Mouse (Mus musculus) bone marrow, adult 2 months (tissue): ENCODE results near the gene Rarres1. TPM values are rescaled to one million over a fixed set of nuclear protein-coding genes. Genes with fewer than 3 reads are reported as not detected.

Source experiments
- H3K27ac ChIP-seq: fragments of 200-500 bp; 2 replicates; pipeline ENCODE4 v1.5.1; 2012; ENCODE audit warnings: low read depth, mild to moderate bottlenecking, control low read depth, inconsistent platforms, low read length; ENCODE audit not compliant: control insufficient read depth, poor library complexity, insufficient read depth
- H3K4me1 ChIP-seq: fragments of 200-500 bp; 2 replicates; pipeline ENCODE4 v1.6.1; 2011; ENCODE audit warnings: low read length; ENCODE audit not compliant: control insufficient read depth, insufficient read depth
- H3K4me3 ChIP-seq: fragments of 200-500 bp; replicated peaks from 2 replicates; pipeline ENCODE3; 2011; ENCODE audit warnings: mild to moderate bottlenecking, low read depth, low read length, control low read depth; ENCODE audit not compliant: control insufficient read depth
- CTCF ChIP-seq: fragments of 200-500 bp; IDR thresholded peaks from 2 replicates; pipeline ENCODE4 v1.5.1; 2011; ENCODE audit warnings: low read length, control low read depth; ENCODE audit not compliant: control insufficient read depth, insufficient read depth
- POLR2A ChIP-seq: fragments of 200-500 bp; IDR thresholded peaks from 2 replicates; pipeline ENCODE4 v1.6.1; 2011; ENCODE audit warnings: low read depth, mild to moderate bottlenecking, control low read depth, low read length, borderline replicate concordance; ENCODE audit not compliant: control insufficient read depth
- WGBS: fragments of 180-500 bp; shearing (Covaris S2); methylation state at CpG from one replicate; pipeline ENCODE4 v1.1.7; 2018; 5-methylcytosine and 5-hydroxymethylcytosine counted together
- polyA plus RNA-seq: library from polyadenylated mRNA; stranded (reverse); fragments of >200 nt; gene quantifications from 2 replicates; pipeline ENCODE4 v1.2.4, GENCODE M21; 2011; ENCODE audit warnings: low replicate concordance; ENCODE audit not compliant: missing spikeins, insufficient read depth, insufficient read length

Rarres1 gene
- polyA plus RNA-seq, 1 experiment, result not detected

GRCm38 (mm10) chr3:67482400-67482799 is 32.9 kb downstream of the Rarres1 start:
- no peak for TF ChIP-seq CTCF
- TF ChIP-seq POLR2A, result no peak
- H3K27ac ChIP-seq, result no peak overlapping the region
- 86% methylated on average over 10 of the region's 10 CpGs for WGBS
- no peak overlapping the region for H3K4me3 ChIP-seq
- no peaks in the 10 kb centered on the region for H3K4me1 ChIP-seq

GRCm38 (mm10) chr3:67479806-67480205 is 35.5 kb downstream of the Rarres1 start:
- H3K4me1 ChIP-seq, result no peaks in the 10 kb centered on the region
- TF ChIP-seq CTCF, result no peak
- TF ChIP-seq POLR2A, result no peak
- WGBS, result 91% methylated on average over 11 of the region's 11 CpGs
- H3K4me3 ChIP-seq, result no peak overlapping the region
- H3K27ac ChIP-seq, result no peak overlapping the region

DNA sequence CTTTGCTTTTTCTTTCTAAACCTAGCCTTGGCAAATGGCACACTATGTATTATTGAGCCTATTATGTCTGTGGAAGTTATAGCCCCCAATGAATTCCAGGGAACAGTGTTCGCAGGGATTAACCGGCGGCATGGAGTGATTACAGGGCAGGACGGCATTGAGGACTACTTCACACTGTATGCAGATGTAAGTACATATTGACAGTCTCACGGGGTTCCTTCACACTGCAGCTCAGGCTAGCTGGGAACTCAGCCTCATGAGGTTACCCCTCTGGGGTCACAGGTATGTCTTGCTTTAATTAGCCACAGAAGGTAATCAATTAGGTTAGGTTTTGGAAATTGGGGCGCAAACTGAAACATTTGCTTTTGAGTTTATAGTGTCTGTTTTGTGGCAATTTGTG is 41.9 kb downstream of the Rarres1 start:
- TF ChIP-seq POLR2A (no peak), CTCF (no peak)
- 93% methylated on average over 6 of the region's 6 CpGs for WGBS
- Histone ChIP-seq H3K4me1 (no peaks in the 10 kb centered on the region; the same call in none of the 2 replicates), H3K27ac (no peak overlapping the region), H3K4me3 (no peak overlapping the region)

DNA sequence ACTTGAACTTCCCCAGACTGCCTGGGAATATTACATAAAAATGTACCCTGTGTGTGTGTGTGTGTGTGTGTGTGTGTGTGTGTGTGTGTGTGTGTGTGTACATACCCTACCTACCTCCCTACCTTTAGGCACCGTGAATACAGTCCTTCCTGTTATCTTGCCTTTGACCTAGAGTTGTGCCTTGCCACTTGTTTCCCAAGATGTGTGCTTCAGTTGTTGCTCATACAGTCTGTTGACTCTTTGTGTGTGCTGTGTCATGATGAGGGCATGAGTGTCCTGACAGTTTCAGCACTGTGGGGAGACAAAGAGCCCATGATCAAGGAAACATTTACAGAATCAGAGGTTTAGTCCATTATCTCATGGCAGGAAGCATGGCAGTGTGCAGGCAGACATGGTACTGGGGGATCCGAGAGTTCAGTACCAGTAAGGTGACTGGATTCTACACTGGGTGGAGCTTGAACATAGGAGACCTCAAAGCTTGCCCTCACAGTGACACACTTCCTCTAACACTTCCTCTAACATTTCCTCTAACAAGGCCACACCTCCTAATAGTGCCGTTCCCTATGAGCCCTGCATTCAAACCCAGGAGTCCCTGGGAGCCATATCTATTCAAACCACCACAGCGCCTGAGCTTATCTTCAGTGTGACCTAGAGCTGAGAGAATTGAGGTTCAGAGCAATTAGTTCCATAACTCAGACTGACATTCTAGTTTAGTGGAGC is 43.8 kb downstream of the Rarres1 start:
- Histone ChIP-seq H3K27ac (no peak overlapping the region), H3K4me3 (no peak overlapping the region), H3K4me1 (no peaks in the 10 kb centered on the region; the same call in none of the 2 replicates)
- WGBS, result 59% methylated on average over 4 of the region's 4 CpGs
- TF ChIP-seq CTCF, result no peak
- TF ChIP-seq POLR2A, result no peak

DNA sequence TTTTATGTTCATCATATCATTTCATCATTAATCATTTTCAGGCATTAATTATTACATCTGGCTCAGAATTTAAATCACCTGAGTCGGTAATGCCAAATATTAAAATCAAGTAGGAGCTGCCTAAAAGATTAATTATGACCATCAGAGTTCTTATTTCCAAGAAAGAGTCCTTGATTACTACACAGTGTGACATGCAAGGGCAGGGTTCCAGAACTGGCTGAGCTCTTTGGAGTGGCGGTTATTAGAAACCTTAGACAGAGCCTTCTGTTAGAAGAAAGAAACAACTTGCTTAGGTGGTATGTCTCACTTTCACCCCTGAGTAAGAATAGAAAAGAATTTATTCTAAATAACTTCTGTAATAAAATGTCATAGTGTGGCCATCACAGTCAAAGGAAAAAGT is 48.0 kb downstream of the Rarres1 start:
- no peak overlapping the region for H3K27ac ChIP-seq
- TF ChIP-seq POLR2A, result no peak
- TF ChIP-seq CTCF, result no peak
- H3K4me1 ChIP-seq, result no peaks in the 10 kb centered on the region; the same call in none of the 2 replicates
- 89% methylated on average over 2 of the region's 2 CpGs for WGBS
- no peak overlapping the region for H3K4me3 ChIP-seq

- Histone ChIP-seq H3K4me3 (no peak overlapping the region), H3K4me1 (no peaks in the 10 kb centered on the region; the same call in 1 of the 2 replicates), H3K27ac (no peak overlapping the region)
- TF ChIP-seq CTCF (no peak), POLR2A (no peak)
- WGBS, result 87% methylated on average over 5 of the region's 5 CpGs
These were observed 48.7 kb downstream of the Rarres1 start for GRCm38 (mm10) chr3:67466576-67466975.

DNA sequence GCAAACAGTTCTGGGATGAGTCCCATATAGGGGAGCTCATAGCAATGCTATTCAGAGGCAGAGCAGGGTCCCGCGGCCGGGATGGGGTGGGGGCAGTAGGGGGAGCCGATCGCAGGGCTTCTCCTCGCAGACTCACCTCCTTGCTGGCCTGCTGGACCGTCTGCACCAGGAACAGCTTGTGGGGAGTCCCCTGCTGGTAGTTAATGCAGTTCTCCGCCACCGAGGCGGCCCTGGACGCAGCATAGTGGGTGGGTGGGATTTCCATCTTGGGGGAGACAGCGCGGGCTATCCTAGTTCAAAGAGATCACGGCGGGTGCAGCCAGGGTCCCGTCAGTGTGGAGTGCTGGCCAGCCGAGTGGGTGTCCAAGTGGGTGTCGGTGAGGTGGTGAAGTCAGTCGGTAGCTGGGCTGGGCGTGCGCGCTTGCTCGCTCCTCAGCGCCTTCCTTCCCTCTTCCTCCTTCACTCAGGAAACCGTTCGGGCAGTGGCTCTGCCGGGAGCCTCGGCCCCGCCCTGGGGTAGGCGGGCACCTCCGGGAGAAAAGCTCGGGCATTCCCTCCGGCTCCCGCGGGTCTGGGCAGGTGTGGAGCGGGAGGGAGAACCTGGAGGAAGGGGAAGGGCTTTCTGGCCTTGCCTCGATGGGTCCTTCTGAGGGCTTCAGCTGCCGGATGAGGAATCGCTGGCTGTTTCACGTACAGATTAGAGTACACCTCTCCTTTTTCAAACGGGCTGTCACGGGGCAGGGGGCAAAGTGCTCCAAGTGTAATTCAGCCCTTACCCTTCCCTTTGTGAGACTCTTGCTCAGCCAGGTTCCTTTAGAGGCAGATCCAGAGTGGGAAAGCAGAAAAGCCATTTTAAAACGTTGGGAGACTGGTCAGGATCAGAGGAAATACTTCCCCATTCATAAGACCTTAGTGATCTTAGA is 51.6 kb downstream of the Rarres1 start, which contains the start of gene Lxn:
Gene Lxn, minus strand, starts transcription at position 477 of the 923 bp plus-strand sequence.
- H3K27ac ChIP-seq, result no peak within 1 kb of the TSS; the same call in 1 of the 2 replicates
- peak within 1 kb of the TSS; percentile 88 for H3K4me3 ChIP-seq
- TF ChIP-seq POLR2A, result peak; percentile 58; the same call in 1 of the 2 replicates
- no peak for TF ChIP-seq CTCF
- WGBS, result under 1% methylated on average over 43 of the region's 43 CpGs
- H3K4me1 ChIP-seq, result no peaks in the 10 kb centered on the region

DNA sequence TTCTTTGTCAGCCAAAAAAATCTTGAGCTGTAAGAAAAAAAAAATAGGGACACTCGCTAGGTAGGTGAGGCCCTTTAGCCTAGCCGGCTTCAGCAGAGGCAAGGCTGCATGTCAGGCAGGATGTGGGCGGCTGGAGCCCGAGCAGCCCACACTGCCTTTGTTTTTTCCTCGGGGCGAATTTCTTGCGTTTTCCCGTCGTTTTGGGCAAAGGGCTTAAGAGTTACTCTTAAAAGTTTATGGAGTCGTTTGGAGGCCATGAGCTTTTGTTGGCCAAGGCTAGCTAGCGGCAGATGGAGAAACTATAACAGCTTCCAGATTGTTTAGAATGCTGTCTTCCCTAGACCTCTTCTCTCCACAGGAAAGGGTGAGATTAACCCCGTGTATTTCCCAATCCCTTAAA is 52.3 kb downstream of the Rarres1 start:
- Histone ChIP-seq H3K27ac (no peak overlapping the region), H3K4me3 (peak overlapping the region; percentile 88), H3K4me1 (no peaks in the 10 kb centered on the region)
- WGBS, result 2% methylated on average over 12 of the region's 12 CpGs
- TF ChIP-seq CTCF (no peak), POLR2A (no peak)
